Mouse (Mus musculus): ENCODE data around the gene Arhgap19. TPM values are rescaled to one million over a fixed set of nuclear protein-coding genes. Genes with fewer than 3 reads are reported as not detected.

Gene Arhgap19
- polyA plus RNA-seq, 1 experiment from 2014 or later = 14.2 TPM

- no peak overlapping the region for H3K27ac ChIP-seq (replicated peaks in 1 of 2; ENCODE audit: control insufficient read depth in 1 of 2, insufficient read depth in 1 of 2, low read depth in 2 of 2, low read length in 2 of 2)
- WGBS = 1% methylated on average over 18 of the region's 19 CpGs
- ATAC-seq (ENCODE audit: insufficient number of reproducible peaks, insufficient read depth, low FRiP score, low read depth) = no peak
- H3K4me2 ChIP-seq (ENCODE audit: low read length) = peak overlapping the region; percentile 97
- H3K27me3 ChIP-seq (ENCODE audit: control insufficient read depth, insufficient read depth, low read length) = peaks cover 12% of the 10 kb centered on the region; the same call in 1 of the 2 replicates
- H3K4me3 ChIP-seq (ENCODE audit: control insufficient read depth in 1 of 2, insufficient read depth in 1 of 2, low read depth in 1 of 2, low read length in 2 of 2) = peak overlapping the region; percentile 73 to 74
- no peaks in the 10 kb centered on the region for H3K36me3 ChIP-seq (ENCODE audit: control insufficient read depth, insufficient read depth, low read length)
- peak overlapping the region; percentile 77 for H3K9ac ChIP-seq (ENCODE audit: low read length)
- H3K9me3 ChIP-seq (ENCODE audit: control insufficient read depth, low read length) = no peaks in the 10 kb centered on the region
- peaks cover 11 to 20% of the 10 kb centered on the region in 2 experiments for H3K4me1 ChIP-seq (ENCODE audit: control insufficient read depth in 2 of 2, insufficient read depth in 2 of 2, low read length in 2 of 2)
Observed at GRCm38 (mm10) chr19:41831101-41831570, 29.3 kb upstream of the Arhgap19 start.

- peak overlapping the region; percentile 97 for H3K4me2 ChIP-seq (ENCODE audit: low read length)
- H3K27me3 ChIP-seq (ENCODE audit: control insufficient read depth, insufficient read depth, low read length) = peaks cover 12% of the 10 kb centered on the region; the same call in 1 of the 2 replicates
- peaks cover 8 to 15% of the 10 kb centered on the region in 2 experiments for H3K4me1 ChIP-seq (ENCODE audit: control insufficient read depth in 2 of 2, insufficient read depth in 2 of 2, low read length in 2 of 2)
- peak overlapping the region; percentile 15 to 88; a peak in 3 of 4 replicates for H3K27ac ChIP-seq (replicated peaks in 1 of 2; ENCODE audit: control insufficient read depth in 1 of 2, insufficient read depth in 1 of 2, low read depth in 2 of 2, low read length in 2 of 2)
- peak; percentile 56 for ATAC-seq (ENCODE audit: insufficient number of reproducible peaks, insufficient read depth, low FRiP score, low read depth)
- H3K36me3 ChIP-seq (ENCODE audit: control insufficient read depth, insufficient read depth, low read length) = no peaks in the 10 kb centered on the region
- peak overlapping the region; percentile 77 for H3K9ac ChIP-seq (ENCODE audit: low read length)
- H3K4me3 ChIP-seq (ENCODE audit: control insufficient read depth in 1 of 2, insufficient read depth in 1 of 2, low read depth in 1 of 2, low read length in 2 of 2) = peak overlapping the region; percentile 73 to 74
- H3K9me3 ChIP-seq (ENCODE audit: control insufficient read depth, low read length) = no peaks in the 10 kb centered on the region
- WGBS = under 1% methylated on average over 101 of the region's 112 CpGs
Observed at GRCm38 (mm10) chr19:41830106-41831031, 28.5 kb upstream of the Arhgap19 start.

- H3K4me2 ChIP-seq (ENCODE audit: low read length) = peak within 1 kb of the TSS; percentile 97
- H3K4me3 ChIP-seq (ENCODE audit: control insufficient read depth in 1 of 2, insufficient read depth in 1 of 2, low read depth in 1 of 2, low read length in 2 of 2) = peak within 1 kb of the TSS; percentile 73 to 74
- H3K9me3 ChIP-seq (ENCODE audit: control insufficient read depth, low read length) = no peaks in the 10 kb centered on the region
- WGBS = under 1% methylated on average over 39 of the region's 39 CpGs
- H3K27ac ChIP-seq (replicated peaks in 1 of 2; ENCODE audit: control insufficient read depth in 1 of 2, insufficient read depth in 1 of 2, low read depth in 2 of 2, low read length in 2 of 2) = peak within 1 kb of the TSS; percentile 88
- H3K4me1 ChIP-seq (ENCODE audit: control insufficient read depth in 2 of 2, insufficient read depth in 2 of 2, low read length in 2 of 2) = peaks cover 8 to 15% of the 10 kb centered on the region in 2 experiments
- peak within 1 kb of the TSS; percentile 77 for H3K9ac ChIP-seq (ENCODE audit: low read length)
- no peaks in the 10 kb centered on the region for H3K36me3 ChIP-seq (ENCODE audit: control insufficient read depth, insufficient read depth, low read length)
- peaks cover 12% of the 10 kb centered on the region; the same call in 1 of the 2 replicates for H3K27me3 ChIP-seq (ENCODE audit: control insufficient read depth, insufficient read depth, low read length)
- ATAC-seq (ENCODE audit: insufficient number of reproducible peaks, insufficient read depth, low FRiP score, low read depth) = peak; percentile 84
Observed at GRCm38 (mm10) chr19:41829381-41830105, 27.7 kb upstream of the Arhgap19 start, which contains the start of gene Frat1. TSS of gene Frat1 (plus strand) at chr19:41829970.

DNA sequence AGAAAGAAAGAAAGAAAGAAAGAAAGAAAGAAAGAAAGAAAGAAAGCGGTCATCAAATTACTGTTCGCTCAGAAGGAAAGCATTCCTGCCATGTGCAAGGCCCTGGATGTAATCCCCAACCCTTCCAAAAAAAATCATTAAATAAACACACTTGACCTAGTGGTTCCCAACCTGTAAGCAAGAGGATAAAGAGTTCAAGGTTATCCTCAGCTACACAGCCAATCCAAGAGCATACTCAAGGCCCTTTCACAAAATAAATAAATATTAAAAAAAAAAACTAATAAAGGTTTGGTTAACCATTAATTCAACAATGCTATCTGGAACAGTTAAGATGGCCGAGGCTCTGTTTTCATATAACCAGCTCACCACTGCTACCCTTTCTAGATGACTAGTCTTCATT lies 27.1 kb upstream of the Arhgap19 start:
- Histone ChIP-seq H3K27ac (replicated peaks in 1 of 2; ENCODE audit: control insufficient read depth in 1 of 2, insufficient read depth in 1 of 2, low read depth in 2 of 2, low read length in 2 of 2) (no peak overlapping the region), H3K9ac (ENCODE audit: low read length) (no peak overlapping the region)

DNA sequence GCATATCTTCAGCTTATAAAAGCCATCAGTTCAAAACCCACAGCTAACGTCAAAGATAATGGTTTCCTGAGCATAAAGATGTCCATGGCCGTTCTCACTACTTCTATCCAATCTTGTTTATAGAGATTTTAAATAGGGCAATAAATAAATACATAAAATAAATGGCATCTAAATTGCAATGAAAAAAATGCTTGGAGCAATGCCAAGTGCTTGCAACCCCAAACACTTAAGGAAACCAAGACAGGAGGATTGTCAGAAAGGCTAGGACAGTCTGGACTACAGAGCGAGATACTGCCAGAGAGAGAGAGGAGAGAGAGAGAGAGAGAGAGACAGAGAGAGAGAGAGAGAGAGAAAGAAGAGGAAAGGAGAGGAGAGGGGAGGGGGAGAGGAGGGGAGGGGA lies 24.7 kb upstream of the Arhgap19 start:
- peaks cover 6 to 11% of the 10 kb centered on the region in 2 experiments for H3K4me1 ChIP-seq (ENCODE audit: control insufficient read depth in 2 of 2, insufficient read depth in 2 of 2, low read length in 2 of 2)
- H3K9ac ChIP-seq (ENCODE audit: low read length) = no peak overlapping the region
- no peak for ATAC-seq (ENCODE audit: insufficient number of reproducible peaks, insufficient read depth, low FRiP score, low read depth)
- no peak overlapping the region for H3K4me2 ChIP-seq (ENCODE audit: low read length)
- 75% methylated on average over 3 of the region's 3 CpGs for WGBS
- no peak overlapping the region for H3K4me3 ChIP-seq (ENCODE audit: control insufficient read depth in 1 of 2, insufficient read depth in 1 of 2, low read depth in 1 of 2, low read length in 2 of 2)
- no peaks in the 10 kb centered on the region for H3K9me3 ChIP-seq (ENCODE audit: control insufficient read depth, low read length)
- H3K36me3 ChIP-seq (ENCODE audit: control insufficient read depth, insufficient read depth, low read length) = no peaks in the 10 kb centered on the region
- no peak overlapping the region for H3K27ac ChIP-seq (replicated peaks in 1 of 2; ENCODE audit: control insufficient read depth in 1 of 2, insufficient read depth in 1 of 2, low read depth in 2 of 2, low read length in 2 of 2)
- H3K27me3 ChIP-seq (ENCODE audit: control insufficient read depth, insufficient read depth, low read length) = no peaks in the 10 kb centered on the region

More for the DNA sequence above, 27.1 kb upstream of the Arhgap19 start:
- 75% methylated on average over 3 of the region's 3 CpGs for WGBS
- peak overlapping the region in 1 of 2 experiments; percentile 74; a peak in 2 of 4 replicates for H3K4me3 ChIP-seq (ENCODE audit: control insufficient read depth in 1 of 2, insufficient read depth in 1 of 2, low read depth in 1 of 2, low read length in 2 of 2)
- no peaks in the 10 kb centered on the region for H3K36me3 ChIP-seq (ENCODE audit: control insufficient read depth, insufficient read depth, low read length)
- peak overlapping the region; percentile 97 for H3K4me2 ChIP-seq (ENCODE audit: low read length)
- H3K9me3 ChIP-seq (ENCODE audit: control insufficient read depth, low read length) = no peaks in the 10 kb centered on the region
- no peak for ATAC-seq (ENCODE audit: insufficient number of reproducible peaks, insufficient read depth, low FRiP score, low read depth)
- H3K4me1 ChIP-seq (ENCODE audit: control insufficient read depth in 2 of 2, insufficient read depth in 2 of 2, low read length in 2 of 2) = peaks cover 8 to 15% of the 10 kb centered on the region in 2 experiments
- H3K27me3 ChIP-seq (ENCODE audit: control insufficient read depth, insufficient read depth, low read length) = peaks cover 12% of the 10 kb centered on the region; the same call in 1 of the 2 replicates

DNA sequence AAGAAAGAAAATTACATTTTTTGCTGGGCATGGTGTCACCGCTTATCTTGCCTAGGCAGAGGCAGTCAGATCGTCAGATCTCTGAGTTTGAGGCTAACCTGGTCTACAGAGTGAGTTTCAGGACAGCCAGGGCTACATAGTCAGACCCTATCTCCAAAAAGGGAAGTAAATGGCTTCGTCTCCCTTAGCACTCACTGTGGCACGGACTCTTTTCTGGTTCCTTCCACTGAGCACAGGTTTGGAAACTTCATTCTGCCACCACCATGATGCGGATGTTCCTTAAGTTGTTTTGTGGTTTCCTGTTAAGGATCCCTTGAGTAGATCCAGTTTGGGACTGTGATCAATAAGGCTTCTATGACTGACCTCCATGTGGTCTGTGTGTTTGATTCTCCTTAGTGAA lies 23.1 kb upstream of the Arhgap19 start:
- Histone ChIP-seq H3K4me2 (ENCODE audit: low read length) (no peak overlapping the region), H3K9me3 (ENCODE audit: control insufficient read depth, low read length) (no peaks in the 10 kb centered on the region), H3K27ac (replicated peaks in 1 of 2; ENCODE audit: control insufficient read depth in 1 of 2, insufficient read depth in 1 of 2, low read depth in 2 of 2, low read length in 2 of 2) (no peak overlapping the region), H3K9ac (ENCODE audit: low read length) (no peak overlapping the region), H3K4me1 (ENCODE audit: control insufficient read depth in 2 of 2, insufficient read depth in 2 of 2, low read length in 2 of 2) (peaks cover 0 to 2% of the 10 kb centered on the region in 2 experiments; a peak in 1 of 4 replicates), H3K27me3 (ENCODE audit: control insufficient read depth, insufficient read depth, low read length) (no peaks in the 10 kb centered on the region), H3K36me3 (ENCODE audit: control insufficient read depth, insufficient read depth, low read length) (no peaks in the 10 kb centered on the region), H3K4me3 (ENCODE audit: control insufficient read depth in 1 of 2, insufficient read depth in 1 of 2, low read depth in 1 of 2, low read length in 2 of 2) (no peak overlapping the region)
- 83% methylated on average over 5 of the region's 5 CpGs for WGBS
- no peak for ATAC-seq (ENCODE audit: insufficient number of reproducible peaks, insufficient read depth, low FRiP score, low read depth)

- 80% methylated on average over 1 of the region's 1 CpGs for WGBS
- H3K27ac ChIP-seq (replicated peaks in 1 of 2; ENCODE audit: control insufficient read depth in 1 of 2, insufficient read depth in 1 of 2, low read depth in 2 of 2, low read length in 2 of 2) = no peak overlapping the region
- ATAC-seq (ENCODE audit: insufficient number of reproducible peaks, insufficient read depth, low FRiP score, low read depth) = no peak
- H3K4me2 ChIP-seq (ENCODE audit: low read length) = no peak overlapping the region
- H3K27me3 ChIP-seq (ENCODE audit: control insufficient read depth, insufficient read depth, low read length) = no peaks in the 10 kb centered on the region
- H3K36me3 ChIP-seq (ENCODE audit: control insufficient read depth, insufficient read depth, low read length) = no peaks in the 10 kb centered on the region
- H3K9ac ChIP-seq (ENCODE audit: low read length) = no peak overlapping the region
- peaks cover 0 to 2% of the 10 kb centered on the region in 2 experiments; a peak in 2 of 4 replicates for H3K4me1 ChIP-seq (ENCODE audit: control insufficient read depth in 2 of 2, insufficient read depth in 2 of 2, low read length in 2 of 2)
- no peaks in the 10 kb centered on the region for H3K9me3 ChIP-seq (ENCODE audit: control insufficient read depth, low read length)
- H3K4me3 ChIP-seq (ENCODE audit: control insufficient read depth in 1 of 2, insufficient read depth in 1 of 2, low read depth in 1 of 2, low read length in 2 of 2) = no peak overlapping the region
Observed at GRCm38 (mm10) chr19:41822589-41822988, 20.7 kb upstream of the Arhgap19 start.
